Mouse (Mus musculus) liver, adult 2 months (tissue): ENCODE data around the gene Grb14. TPM values are rescaled to one million over a fixed set of nuclear protein-coding genes. Genes with fewer than 3 reads are reported as not detected.
A peak's percentile ranks its signal among the peaks of the same experiment; 100 is the strongest.

Experiments used
- DNase-seq: peaks from one replicate; pipeline ENCODE4 v3.0.0-alpha.2; 2011; ENCODE audit warnings: low read depth, low spot score; ENCODE audit errors: extremely low read depth
- H3K27ac ChIP-seq: fragments of 200-500 bp; replicated peaks from 2 replicates; pipeline ENCODE4 v1.5.1; 2012; ENCODE audit warnings: low read depth, mild to moderate bottlenecking, control low read depth, inconsistent platforms, low read length; ENCODE audit not compliant: insufficient read depth
- H3K27me3 ChIP-seq: fragments of 200-500 bp; 2 replicates; pipeline ENCODE4 v1.6.1; 2012; ENCODE audit warnings: mild to moderate bottlenecking, moderate library complexity, low read length, inconsistent platforms; ENCODE audit not compliant: control insufficient read depth, insufficient read depth
- H3K36me3 ChIP-seq: fragments of 200-500 bp; 2 replicates; pipeline ENCODE4 v1.6.1; 2012; ENCODE audit warnings: low read length, inconsistent platforms; ENCODE audit not compliant: control insufficient read depth, insufficient read depth
- H3K4me1 ChIP-seq: fragments of 200-500 bp; 2 replicates; pipeline ENCODE4 v1.6.1; 2011; ENCODE audit warnings: low read length; ENCODE audit not compliant: control insufficient read depth, insufficient read depth
- H3K4me3 ChIP-seq: fragments of 200-500 bp; 2 replicates; pipeline ENCODE4 v1.5.1; 2011; ENCODE audit warnings: low read depth, mild to moderate bottlenecking, control low read depth, low read length, moderate library complexity; ENCODE audit not compliant: insufficient read depth
- H3K79me2 ChIP-seq: fragments of 200-500 bp; 2 replicates; pipeline ENCODE4 v1.6.1; 2012; ENCODE audit warnings: inconsistent platforms, mild to moderate bottlenecking, low read length, moderate library complexity; ENCODE audit not compliant: control insufficient read depth, insufficient read depth
- H3K9ac ChIP-seq: fragments of 200-500 bp; 2 replicates; pipeline ENCODE4 v1.6.1; 2012; ENCODE audit warnings: low read depth, mild to moderate bottlenecking, control low read depth, inconsistent platforms, low read length
- CTCF ChIP-seq: fragments of 200-500 bp; IDR thresholded peaks from 2 replicates; pipeline ENCODE4 v1.5.1; 2011; ENCODE audit warnings: low read depth, low read length, control low read depth
- POLR2A ChIP-seq: fragments of 200-500 bp; IDR thresholded peaks from 2 replicates; pipeline ENCODE4 v1.6.1; 2011; ENCODE audit warnings: low read length, control low read depth; ENCODE audit not compliant: insufficient read depth; ENCODE audit errors: extremely low read depth
- WGBS: fragments of 180-500 bp; shearing (Covaris S2); methylation state at CpG from one replicate; pipeline ENCODE4 v1.1.7; 2018; 5-methylcytosine and 5-hydroxymethylcytosine counted together
- polyA plus RNA-seq: library from polyadenylated mRNA; depleted of rRNA; stranded (reverse); fragments of >200 nt; gene quantifications from 2 replicates; pipeline ENCODE4 v1.2.3, GENCODE M21; 2012
- total RNA-seq: library from RNA; depleted of rRNA; stranded (reverse); fragments of >200 nt; gene quantifications from 2 replicates; pipeline ENCODE4 v1.2.3, GENCODE M21; 2014

Grb14 gene
- total and polyA plus RNA-seq, 2 experiments, result 17.6 to 47.6 TPM

- TF ChIP-seq POLR2A, result no peak
- TF ChIP-seq CTCF, result no peak
- no peaks in the 10 kb centered on the region for H3K27me3 ChIP-seq
- no peak overlapping the region for H3K4me3 ChIP-seq
- no peak for DNase-seq
- peaks cover 19% of the 10 kb centered on the region for H3K4me1 ChIP-seq
- no peak overlapping the region for H3K27ac ChIP-seq
- peaks cover 7% of the 10 kb centered on the region for H3K36me3 ChIP-seq
- H3K79me2 ChIP-seq, result peaks cover 27% of the 10 kb centered on the region; the same call in 1 of the 2 replicates
- H3K9ac ChIP-seq, result no peak overlapping the region
- WGBS, result 89% methylated on average over 2 of the region's 2 CpGs
Observed at GRCm38 (mm10) chr2:65017375-65017774, 7.4 kb downstream of the Grb14 start.

DNA sequence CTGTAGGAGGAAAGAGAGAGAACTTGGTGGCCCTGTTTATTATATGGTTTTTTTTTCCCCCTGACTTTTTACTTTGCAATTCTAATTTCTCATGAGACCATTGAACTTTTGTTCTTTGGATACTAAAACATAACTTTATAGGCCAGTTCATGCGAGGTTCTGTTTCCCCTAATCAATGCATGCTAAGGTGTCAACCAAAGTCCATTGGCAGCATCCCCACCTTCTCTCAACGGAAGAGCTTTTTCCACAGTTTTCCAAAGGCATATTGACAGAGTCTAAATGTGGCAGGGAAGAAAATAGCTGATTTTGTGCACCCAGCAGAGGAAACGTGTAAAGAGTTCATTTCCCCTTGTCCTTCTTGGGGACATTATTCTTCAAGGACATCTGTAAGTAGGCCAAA, 10.2 kb downstream of the Grb14 start:
- Histone ChIP-seq H3K4me1 (peaks cover 17% of the 10 kb centered on the region), H3K79me2 (peaks cover 23% of the 10 kb centered on the region; the same call in 1 of the 2 replicates), H3K9ac (no peak overlapping the region; the same call in 1 of the 2 replicates), H3K27me3 (no peaks in the 10 kb centered on the region), H3K4me3 (no peak overlapping the region), H3K36me3 (peaks cover 10% of the 10 kb centered on the region), H3K27ac (peak overlapping the region; percentile 90)
- TF ChIP-seq CTCF (no peak), POLR2A (no peak)
- peak; percentile 98 for DNase-seq
- WGBS, result 16% methylated on average over 3 of the region's 3 CpGs

DNA sequence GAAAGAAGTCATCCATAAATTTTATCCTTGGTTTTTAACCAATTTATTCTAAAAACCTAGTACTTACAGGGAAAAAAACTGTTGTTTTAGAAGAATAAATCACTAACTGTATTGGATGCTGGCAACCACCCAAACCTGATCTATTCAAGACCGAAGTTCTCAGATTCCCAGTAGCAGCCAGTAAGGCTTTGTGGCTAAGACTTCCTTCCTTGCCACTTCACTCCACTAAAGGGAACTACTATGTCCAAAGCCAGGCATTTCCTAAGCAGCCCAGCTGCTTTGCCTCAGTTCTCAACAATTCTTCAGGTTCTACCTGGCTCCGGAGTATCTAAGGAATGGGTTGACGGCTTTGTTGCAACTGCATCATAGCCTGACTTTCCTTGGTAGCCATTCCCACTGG, 14.7 kb downstream of the Grb14 start:
- WGBS, result 68% methylated on average over 3 of the region's 3 CpGs
- TF ChIP-seq CTCF (no peak), POLR2A (no peak)

GRCm38 (mm10) chr2:65007396-65007795, 17.4 kb downstream of the Grb14 start:
- H3K27ac ChIP-seq, result peak overlapping the region; percentile 83
- H3K4me1 ChIP-seq, result peaks cover 33% of the 10 kb centered on the region
- H3K36me3 ChIP-seq, result peaks cover 2% of the 10 kb centered on the region; the same call in 1 of the 2 replicates
- no peaks in the 10 kb centered on the region for H3K27me3 ChIP-seq
- peaks cover 15% of the 10 kb centered on the region; the same call in 1 of the 2 replicates for H3K79me2 ChIP-seq
- no peak overlapping the region for H3K9ac ChIP-seq
- H3K4me3 ChIP-seq, result no peak overlapping the region
- no peak for TF ChIP-seq POLR2A
- no peak for TF ChIP-seq CTCF
- WGBS, result 14% methylated on average over 2 of the region's 2 CpGs
- peak; percentile 91 for DNase-seq

More for the DNA sequence above, 14.7 kb downstream of the Grb14 start:
- Histone ChIP-seq H3K36me3 (peaks cover 5% of the 10 kb centered on the region), H3K27me3 (no peaks in the 10 kb centered on the region), H3K27ac (no peak overlapping the region), H3K4me1 (peaks cover 35% of the 10 kb centered on the region), H3K4me3 (no peak overlapping the region), H3K79me2 (peaks cover 26% of the 10 kb centered on the region; the same call in 1 of the 2 replicates), H3K9ac (no peak overlapping the region)
- DNase-seq, result peak; percentile 46

- no peak overlapping the region for H3K9ac ChIP-seq
- no peaks in the 10 kb centered on the region for H3K27me3 ChIP-seq
- H3K4me3 ChIP-seq, result no peak overlapping the region
- peak; percentile 93 for DNase-seq
- TF ChIP-seq POLR2A, result no peak
- H3K79me2 ChIP-seq, result peaks cover 17% of the 10 kb centered on the region; the same call in 1 of the 2 replicates
- peaks cover 5% of the 10 kb centered on the region for H3K36me3 ChIP-seq
- peaks cover 30% of the 10 kb centered on the region for H3K4me1 ChIP-seq
- peak overlapping the region; percentile 82 for H3K27ac ChIP-seq
Observed at GRCm38 (mm10) chr2:65005044-65005443, 19.7 kb downstream of the Grb14 start.

DNA sequence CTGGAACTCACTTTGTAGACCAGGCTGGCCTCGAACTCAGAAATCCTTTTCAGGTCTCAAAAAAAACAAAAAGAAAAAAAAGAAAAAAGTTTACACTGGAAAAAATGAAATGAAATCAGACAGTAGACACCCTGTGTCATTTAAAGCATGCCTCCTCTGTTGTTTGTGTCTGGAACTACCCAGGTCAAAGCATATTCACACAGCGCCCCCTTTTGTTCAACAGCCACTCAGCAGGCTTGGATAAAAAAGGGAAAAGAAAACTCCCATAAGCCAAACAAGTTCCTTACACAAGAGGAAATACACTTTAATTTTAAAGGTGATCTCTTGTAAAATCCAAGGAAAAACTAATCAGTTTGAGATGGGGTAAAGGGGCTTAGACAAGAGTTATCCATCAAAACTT, 21.4 kb downstream of the Grb14 start:
- DNase-seq, result peak; percentile 65
- TF ChIP-seq CTCF (peak; percentile 33), POLR2A (no peak)
- H3K9ac ChIP-seq, result no peak overlapping the region
- peaks cover 27% of the 10 kb centered on the region for H3K4me1 ChIP-seq
- peak overlapping the region; percentile 71; the same call in 1 of the 2 replicates for H3K27ac ChIP-seq
- peaks cover 17% of the 10 kb centered on the region; the same call in 1 of the 2 replicates for H3K79me2 ChIP-seq
- H3K36me3 ChIP-seq, result peaks cover 5% of the 10 kb centered on the region
- no peak overlapping the region for H3K4me3 ChIP-seq
- WGBS, result 43% methylated on average over 2 of the region's 2 CpGs
- no peaks in the 10 kb centered on the region for H3K27me3 ChIP-seq
